Mouse (Mus musculus) cerebellum, adult 2 months (tissue): Measurements from ENCODE around the gene Slc23a2.

Experiments
- CTCF ChIP-seq: fragments of 200-500 bp; IDR thresholded peaks from 2 replicates; pipeline ENCODE4 v1.5.1; 2011; ENCODE audit warnings: low read depth, mild to moderate bottlenecking, control low read depth, low read length, moderate library complexity, borderline replicate concordance; ENCODE audit not compliant: insufficient read depth
- POLR2A ChIP-seq: fragments of 200-500 bp; IDR thresholded peaks from 2 replicates; pipeline ENCODE4 v1.6.1; 2011; ENCODE audit warnings: low read length, control low read depth, borderline replicate concordance; ENCODE audit not compliant: insufficient read depth

GRCm38 (mm10) chr2:132048143-132048772 is 96.7 kb downstream of the Slc23a2 start:
- TF ChIP-seq CTCF = no peak
- no peak for TF ChIP-seq POLR2A
